Mouse (Mus musculus): ENCODE results near the gene Dclk1.
"Not testable (repeated sequence)": the region's sequence is repeated elsewhere in the genome, so short reads cannot be mapped to it uniquely, and the experiment has no call there.

The Dclk1 gene

GRCm38 (mm10) chr3:55241730-55242421, at the start of gene Dclk1:
Gene Dclk1 (plus strand): TSS chr3:55242364.
- DNase-seq: peak; percentile 47 to 57

- no peak for DNase-seq
Measured at GRCm38 (mm10) chr3:55193351-55193750, 48.8 kb upstream of the Dclk1 start.

GRCm38 (mm10) chr3:55194792-55195191, 47.4 kb upstream of the Dclk1 start:
- DNase-seq: no peak

- DNase-seq: no peak
Measured at GRCm38 (mm10) chr3:55195581-55196327, 46.4 kb upstream of the Dclk1 start.

GRCm38 (mm10) chr3:55196328-55196710, 45.8 kb upstream of the Dclk1 start:
- DNase-seq: no peak

GRCm38 (mm10) chr3:55203621-55204020, 38.5 kb upstream of the Dclk1 start:
- DNase-seq: not testable (repeated sequence)

GRCm38 (mm10) chr3:55206413-55206812, 35.8 kb upstream of the Dclk1 start:
- no peak for DNase-seq

- DNase-seq: no peak
Measured at GRCm38 (mm10) chr3:55207665-55208064, 34.5 kb upstream of the Dclk1 start.

- no peak for DNase-seq
Measured at GRCm38 (mm10) chr3:55212254-55212653, 29.9 kb upstream of the Dclk1 start.

- no peak for DNase-seq
Measured at GRCm38 (mm10) chr3:55213785-55214184, 28.4 kb upstream of the Dclk1 start.

- no peak for DNase-seq
Measured at GRCm38 (mm10) chr3:55214413-55214812, 27.8 kb upstream of the Dclk1 start.

- no peak for DNase-seq
Measured at GRCm38 (mm10) chr3:55222502-55222901, 19.7 kb upstream of the Dclk1 start.

- no peak for DNase-seq
Measured at GRCm38 (mm10) chr3:55223862-55224261, 18.3 kb upstream of the Dclk1 start.

GRCm38 (mm10) chr3:55226501-55227213, 15.5 kb upstream of the Dclk1 start:
- DNase-seq: no peak

GRCm38 (mm10) chr3:55227214-55227581, 15.0 kb upstream of the Dclk1 start:
- no peak for DNase-seq

- peak; percentile 68 to 82 for DNase-seq
Measured at GRCm38 (mm10) chr3:55242422-55243055, 375 bp downstream of the Dclk1 start.

- DNase-seq: peak in 1 of 2 experiments; percentile 9
Measured at GRCm38 (mm10) chr3:55243056-55243471, 900 bp downstream of the Dclk1 start.

- DNase-seq: no peak
Measured at GRCm38 (mm10) chr3:55244087-55244486, 1.9 kb downstream of the Dclk1 start.

GRCm38 (mm10) chr3:55246618-55247272, 4.6 kb downstream of the Dclk1 start:
- DNase-seq: no peak

GRCm38 (mm10) chr3:55248048-55248447, 5.9 kb downstream of the Dclk1 start:
- no peak for DNase-seq

- peak; percentile 23 to 68 for DNase-seq
Measured at GRCm38 (mm10) chr3:55248508-55248907, 6.3 kb downstream of the Dclk1 start.

GRCm38 (mm10) chr3:55250631-55251030, 8.5 kb downstream of the Dclk1 start:
- no peak for DNase-seq

- DNase-seq: no peak
Measured at GRCm38 (mm10) chr3:55260139-55260538, 18.0 kb downstream of the Dclk1 start.

All from lung, postnatal 4 days (tissue).